Mouse (Mus musculus): ENCODE measurements around the gene Atad5. TPM values are rescaled to one million over a fixed set of nuclear protein-coding genes. Genes with fewer than 3 reads are reported as not detected.

Gene Atad5
- polyA plus RNA-seq, 1 experiment from 2014 or later = 9.2 TPM

GRCm38 (mm10) chr11:80069815-80070214 is 19.4 kb upstream of the Atad5 start:
- ATAC-seq (replicated peaks) = no peak
- WGBS = 51% methylated on average over 3 of the region's 3 CpGs

GRCm38 (mm10) chr11:80071039-80071438 is 18.2 kb upstream of the Atad5 start:
- H3K4me2 ChIP-seq (replicated peaks) = no peak overlapping the region
- no peaks in the 10 kb centered on the region for H3K27me3 ChIP-seq
- H3K36me3 ChIP-seq = no peaks in the 10 kb centered on the region
- no peak for ATAC-seq (replicated peaks)
- H3K4me1 ChIP-seq = no peaks in the 10 kb centered on the region; the same call in 1 of the 2 replicates
- WGBS = 98% methylated on average over 2 of the region's 2 CpGs
- no peak overlapping the region for H3K4me3 ChIP-seq
- H3K9me3 ChIP-seq = no peaks in the 10 kb centered on the region
- H3K27ac ChIP-seq (replicated peaks) = no peak overlapping the region
- H3K9ac ChIP-seq (replicated peaks) = no peak overlapping the region

More at GRCm38 (mm10) chr11:80069815-80070214, 19.4 kb upstream of the Atad5 start:
- Histone ChIP-seq H3K4me1 (no peaks in the 10 kb centered on the region; the same call in 1 of the 2 replicates), H3K4me2 (replicated peaks) (no peak overlapping the region), H3K27ac (replicated peaks) (no peak overlapping the region), H3K9me3 (no peaks in the 10 kb centered on the region), H3K36me3 (no peaks in the 10 kb centered on the region), H3K4me3 (no peak overlapping the region), H3K9ac (replicated peaks) (no peak overlapping the region), H3K27me3 (no peaks in the 10 kb centered on the region)

GRCm38 (mm10) chr11:80072365-80072764 is 16.8 kb upstream of the Atad5 start:
- ATAC-seq (replicated peaks) = no peak
- Histone ChIP-seq H3K9ac (replicated peaks) (no peak overlapping the region), H3K4me2 (replicated peaks) (no peak overlapping the region), H3K4me1 (no peaks in the 10 kb centered on the region; the same call in 1 of the 2 replicates), H3K27me3 (no peaks in the 10 kb centered on the region), H3K27ac (replicated peaks) (no peak overlapping the region), H3K36me3 (no peaks in the 10 kb centered on the region), H3K4me3 (no peak overlapping the region), H3K9me3 (no peaks in the 10 kb centered on the region)
- WGBS = 93% methylated on average over 3 of the region's 3 CpGs

GRCm38 (mm10) chr11:80075608-80076277 is 13.5 kb upstream of the Atad5 start:
- 98% methylated on average over 5 of the region's 5 CpGs for WGBS
- H3K9ac ChIP-seq (replicated peaks) = no peak overlapping the region
- H3K4me1 ChIP-seq = peaks cover 10% of the 10 kb centered on the region
- no peaks in the 10 kb centered on the region for H3K9me3 ChIP-seq
- H3K36me3 ChIP-seq = no peaks in the 10 kb centered on the region
- no peak overlapping the region for H3K4me2 ChIP-seq (replicated peaks)
- no peak for ATAC-seq (replicated peaks)
- no peak overlapping the region for H3K27ac ChIP-seq (replicated peaks)
- H3K4me3 ChIP-seq = no peak overlapping the region
- H3K27me3 ChIP-seq = no peaks in the 10 kb centered on the region

GRCm38 (mm10) chr11:80077784-80078545 is 11.2 kb upstream of the Atad5 start:
- H3K9ac ChIP-seq (replicated peaks) = no peak overlapping the region
- no peaks in the 10 kb centered on the region for H3K27me3 ChIP-seq
- H3K4me2 ChIP-seq (replicated peaks) = no peak overlapping the region
- ATAC-seq (replicated peaks) = no peak
- no peak overlapping the region for H3K27ac ChIP-seq (replicated peaks)
- no peaks in the 10 kb centered on the region for H3K9me3 ChIP-seq
- H3K4me1 ChIP-seq = peaks cover 17% of the 10 kb centered on the region
- no peaks in the 10 kb centered on the region for H3K36me3 ChIP-seq
- WGBS = 58% methylated on average over 14 of the region's 14 CpGs
- H3K4me3 ChIP-seq = no peak overlapping the region

- H3K27me3 ChIP-seq = no peaks in the 10 kb centered on the region
- no peak for ATAC-seq (replicated peaks)
- no peaks in the 10 kb centered on the region for H3K9me3 ChIP-seq
- 18% methylated on average over 1 of the region's 1 CpGs for WGBS
- no peak overlapping the region for H3K27ac ChIP-seq (replicated peaks)
- H3K9ac ChIP-seq (replicated peaks) = no peak overlapping the region
- H3K4me2 ChIP-seq (replicated peaks) = no peak overlapping the region
- no peak overlapping the region for H3K4me3 ChIP-seq
- peaks cover 17% of the 10 kb centered on the region for H3K4me1 ChIP-seq
- H3K36me3 ChIP-seq = no peaks in the 10 kb centered on the region
Observed at GRCm38 (mm10) chr11:80078831-80079230, 10.4 kb upstream of the Atad5 start.

- H3K4me2 ChIP-seq (replicated peaks) = peak overlapping the region; percentile 75
- no peaks in the 10 kb centered on the region for H3K27me3 ChIP-seq
- H3K9ac ChIP-seq (replicated peaks) = no peak overlapping the region
- WGBS = 73% methylated on average over 6 of the region's 6 CpGs
- H3K4me3 ChIP-seq = peak overlapping the region; percentile 62
- ATAC-seq (replicated peaks) = no peak
- no peaks in the 10 kb centered on the region for H3K9me3 ChIP-seq
- H3K4me1 ChIP-seq = peaks cover 17% of the 10 kb centered on the region
- no peaks in the 10 kb centered on the region for H3K36me3 ChIP-seq
- H3K27ac ChIP-seq (replicated peaks) = no peak overlapping the region
Observed at GRCm38 (mm10) chr11:80079751-80080150, 9.4 kb upstream of the Atad5 start.

- H3K36me3 ChIP-seq = no peaks in the 10 kb centered on the region
- peak overlapping the region; percentile 80 for H3K27ac ChIP-seq (replicated peaks)
- peak; percentile 79 for ATAC-seq (replicated peaks)
- no peaks in the 10 kb centered on the region for H3K9me3 ChIP-seq
- H3K4me1 ChIP-seq = peaks cover 17% of the 10 kb centered on the region
- 0% methylated on average over 32 of the region's 32 CpGs for WGBS
- peak overlapping the region; percentile 62 for H3K4me3 ChIP-seq
- peak overlapping the region; percentile 75 for H3K4me2 ChIP-seq (replicated peaks)
- no peaks in the 10 kb centered on the region for H3K27me3 ChIP-seq
- peak overlapping the region; percentile 68 for H3K9ac ChIP-seq (replicated peaks)
Observed at GRCm38 (mm10) chr11:80080381-80080825, 8.8 kb upstream of the Atad5 start.

GRCm38 (mm10) chr11:80080826-80081728 is 8.1 kb upstream of the Atad5 start, which contains the start of gene Crlf3:
Gene Crlf3, minus strand, starts transcription at chr11:80080991.
- peak within 1 kb of the TSS; percentile 80 for H3K27ac ChIP-seq (replicated peaks)
- WGBS = 6% methylated on average over 51 of the region's 55 CpGs
- no peaks in the 10 kb centered on the region for H3K36me3 ChIP-seq
- H3K4me1 ChIP-seq = peaks cover 17% of the 10 kb centered on the region
- no peaks in the 10 kb centered on the region for H3K9me3 ChIP-seq
- H3K4me3 ChIP-seq = peak within 1 kb of the TSS; percentile 62
- peak within 1 kb of the TSS; percentile 75 for H3K4me2 ChIP-seq (replicated peaks)
- peak within 1 kb of the TSS; percentile 68 for H3K9ac ChIP-seq (replicated peaks)
- H3K27me3 ChIP-seq = no peaks in the 10 kb centered on the region
- ATAC-seq (replicated peaks) = peak; percentile 94

- ATAC-seq (replicated peaks) = no peak
- WGBS = 88% methylated on average over 7 of the region's 7 CpGs
- no peaks in the 10 kb centered on the region for H3K9me3 ChIP-seq
- H3K4me3 ChIP-seq = peak overlapping the region; percentile 62; the same call in 1 of the 2 replicates
- peaks cover 17% of the 10 kb centered on the region for H3K4me1 ChIP-seq
- H3K27me3 ChIP-seq = no peaks in the 10 kb centered on the region
- H3K9ac ChIP-seq (replicated peaks) = no peak overlapping the region
- H3K4me2 ChIP-seq (replicated peaks) = peak overlapping the region; percentile 75; the same call in 1 of the 2 replicates
- H3K27ac ChIP-seq (replicated peaks) = no peak overlapping the region; the same call in 1 of the 2 replicates
- H3K36me3 ChIP-seq = no peaks in the 10 kb centered on the region
Observed at GRCm38 (mm10) chr11:80081786-80082319, 7.3 kb upstream of the Atad5 start.

- no peak for ATAC-seq (replicated peaks)
- Histone ChIP-seq H3K4me3 (no peak overlapping the region), H3K4me1 (peaks cover 20% of the 10 kb centered on the region), H3K4me2 (replicated peaks) (no peak overlapping the region), H3K36me3 (no peaks in the 10 kb centered on the region), H3K27ac (replicated peaks) (no peak overlapping the region), H3K9me3 (no peaks in the 10 kb centered on the region), H3K9ac (replicated peaks) (no peak overlapping the region), H3K27me3 (no peaks in the 10 kb centered on the region)
- 80% methylated on average over 6 of the region's 6 CpGs for WGBS
Observed at GRCm38 (mm10) chr11:80085356-80086055, 3.7 kb upstream of the Atad5 start.

All from forebrain, embryonic 15.5 days (tissue).